Mouse (Mus musculus): ENCODE data around the gene Serpine2.

DNA sequence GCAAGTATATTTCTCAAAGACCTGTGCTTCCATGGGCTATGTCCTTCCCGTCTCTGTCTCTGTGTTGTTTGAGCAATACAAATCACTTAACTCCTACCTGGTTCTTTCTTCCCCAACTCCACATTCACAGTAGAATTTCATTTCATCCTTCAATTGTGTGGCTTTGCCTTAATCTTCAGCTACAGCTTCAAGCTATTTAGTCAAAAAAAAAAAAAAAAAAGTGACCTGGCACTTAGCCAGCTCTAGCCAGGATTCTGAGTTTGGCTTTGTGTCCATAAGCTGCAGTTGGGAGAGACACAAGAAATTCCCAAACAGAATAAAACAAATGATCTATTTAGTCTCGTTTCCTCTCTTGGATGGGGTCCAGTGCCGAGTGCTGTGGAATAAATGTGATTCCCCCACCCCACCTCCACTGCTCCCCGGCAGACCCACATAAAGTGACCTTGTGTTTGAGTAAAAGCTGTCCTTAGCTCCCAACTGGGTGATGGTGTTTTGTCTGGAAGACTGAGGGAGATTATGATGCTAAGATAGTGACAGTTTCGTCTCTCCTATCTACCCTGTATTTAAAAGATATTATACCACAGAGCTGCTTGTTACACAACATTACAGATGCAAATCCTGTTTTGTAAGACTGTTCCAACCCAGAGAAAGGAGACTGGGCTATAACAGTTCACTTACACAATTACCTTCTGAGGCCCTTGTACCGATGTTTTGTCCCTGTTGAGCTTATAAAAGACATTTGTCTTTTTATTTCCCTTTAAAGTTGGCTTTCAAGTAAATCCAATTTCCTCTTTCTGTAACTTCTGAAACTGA, at the start of gene Serpine2:
- TF ChIP-seq CTCF (IDR thresholded peaks at IDR 0.05 in 2 of 3, conservative IDR thresholded peaks at IDR 0.05 in 1 of 3; ENCODE audit: control insufficient read depth in 1 of 3, insufficient read depth in 1 of 3, low read depth in 2 of 3, low read length in 3 of 3, poor library complexity in 1 of 3, severe bottlenecking in 1 of 3) (no peak), NRF1 (IDR thresholded peaks at IDR 0.05; ENCODE audit: insufficient read depth, low read depth, low read length, poor library complexity, severe bottlenecking) (no peak), ETS1 (IDR thresholded peaks at IDR 0.05; ENCODE audit: low read depth, low read length) (no peak), SMC3 (IDR thresholded peaks at IDR 0.05; ENCODE audit: low read depth, low read length) (no peak), NELFE (IDR thresholded peaks at IDR 0.05; ENCODE audit: low read depth, low read length) (no peak), USF1 (IDR thresholded peaks at IDR 0.05; ENCODE audit: low read depth, low read length) (no peak), CHD2 (IDR thresholded peaks at IDR 0.05; ENCODE audit: low read length) (no peak), POLR2A (IDR thresholded peaks at IDR 0.05; ENCODE audit: control insufficient read depth in 1 of 2, insufficient read depth in 1 of 2, low read depth in 1 of 2, low read length in 2 of 2, poor library complexity in 1 of 2) (no peak), ZC3H11A (IDR thresholded peaks at IDR 0.05; ENCODE audit: low read depth, low read length) (no peak), MXI1 (IDR thresholded peaks at IDR 0.05; ENCODE audit: low read depth, low read length) (no peak), EP300 (IDR thresholded peaks at IDR 0.05; ENCODE audit: low read depth in 1 of 2, low read length in 2 of 2) (no peak), GATA1 (IDR thresholded peaks at IDR 0.05; ENCODE audit: low read depth, low read length) (no peak), E2F4 (IDR thresholded peaks at IDR 0.05; ENCODE audit: borderline replicate concordance, low read depth, low read length) (no peak)

Measured in MEL (cell line).